ENCODE assay signal across 8 mouse cellular contexts in the genomic region with DNA sequence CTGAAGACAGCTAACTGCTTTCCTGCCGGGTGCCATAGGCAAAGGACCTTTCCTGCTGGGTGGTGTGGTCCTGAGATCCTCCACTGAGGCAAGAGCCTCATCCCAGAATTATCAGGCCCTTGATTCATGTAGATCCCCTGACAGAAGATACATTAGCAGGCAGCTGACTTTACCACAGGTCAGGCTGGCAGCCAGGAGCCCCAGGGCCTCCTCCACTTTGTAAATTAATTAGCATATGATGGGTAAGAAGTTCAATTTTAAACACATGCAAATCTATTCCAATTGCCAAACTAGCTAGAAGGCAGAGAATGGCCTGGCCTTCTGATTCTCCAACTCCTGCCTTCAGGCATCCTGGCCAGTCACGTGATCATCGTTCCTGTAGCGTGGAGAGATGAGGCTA. TPM values are rescaled to one million over a fixed set of nuclear protein-coding genes. Genes with fewer than 3 reads are reported as not detected.
"Had no signal": no experiment of that assay in that cellular context is flagged by ENCODE, and none has a peak within 500 bp of the region (broad histone marks: within the 10 kb centered on the region; RNA-seq: fewer than 3 reads in every experiment).

No protein-coding gene starts in this region.

- H3K27ac ChIP-seq: limb, embryonic 10.5 days; liver, embryonic 15.5 days; midbrain, embryonic 13.5 days had no signal

- H3K4me1 ChIP-seq: limb, embryonic 10.5 days; liver, embryonic 15.5 days had no signal

- H3K4me3 ChIP-seq: limb, embryonic 10.5 days; liver, embryonic 15.5 days; midbrain, embryonic 13.5 days had no signal

- H3K27me3 ChIP-seq: liver, embryonic 15.5 days; midbrain, embryonic 13.5 days had no signal

- H3K36me3 ChIP-seq: limb, embryonic 10.5 days; liver, embryonic 15.5 days; midbrain, embryonic 13.5 days had no signal

- DNase-seq: kidney, postnatal 14 days; lung, adult 2 months; right cerebral cortex, postnatal 25 days; thymus, postnatal 36 days had no signal

RNA-seq across cellular contexts. Expression of gene Edar, which starts 56.2 kb away (rescaled TPM):
- total RNA-seq: megakaryocyte progenitor cell, adult 5-6 weeks had no signal
- polyA plus RNA-seq: liver, embryonic 15.5 days had no signal
